Mouse (Mus musculus): ENCODE measurements at regions not wholly inside any gene's neighbourhood (a gene's known extent, or its start where the extent isn't known, plus 50 kb on each side); places are given as distances from the start of the nearest gene placed in this dataset.

DNA sequence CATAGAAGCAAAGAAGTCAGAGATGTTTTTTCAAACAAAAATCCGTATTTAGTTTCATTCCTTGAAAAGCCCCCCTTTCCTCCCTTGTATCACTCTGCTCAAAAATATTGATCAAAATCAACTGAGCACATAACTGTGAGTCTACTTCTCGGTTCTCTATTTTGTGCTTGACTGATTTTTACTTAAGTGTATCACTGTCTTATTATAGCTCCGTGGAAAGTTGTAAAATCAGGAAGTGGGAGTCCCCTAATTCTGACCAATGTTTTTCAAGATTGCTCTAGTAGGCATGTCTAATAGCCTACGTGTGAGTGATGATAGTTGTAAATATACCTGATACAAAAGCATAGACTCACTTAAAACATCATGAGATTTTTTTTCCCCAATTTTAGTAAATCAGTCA, 58.4 kb upstream of the Fam204a start:
- in situ Hi-C loops (cut with MboI; ENCODE audit: unreplicated experiment in 2 of 2): no loop called here
